In the genomic region with DNA sequence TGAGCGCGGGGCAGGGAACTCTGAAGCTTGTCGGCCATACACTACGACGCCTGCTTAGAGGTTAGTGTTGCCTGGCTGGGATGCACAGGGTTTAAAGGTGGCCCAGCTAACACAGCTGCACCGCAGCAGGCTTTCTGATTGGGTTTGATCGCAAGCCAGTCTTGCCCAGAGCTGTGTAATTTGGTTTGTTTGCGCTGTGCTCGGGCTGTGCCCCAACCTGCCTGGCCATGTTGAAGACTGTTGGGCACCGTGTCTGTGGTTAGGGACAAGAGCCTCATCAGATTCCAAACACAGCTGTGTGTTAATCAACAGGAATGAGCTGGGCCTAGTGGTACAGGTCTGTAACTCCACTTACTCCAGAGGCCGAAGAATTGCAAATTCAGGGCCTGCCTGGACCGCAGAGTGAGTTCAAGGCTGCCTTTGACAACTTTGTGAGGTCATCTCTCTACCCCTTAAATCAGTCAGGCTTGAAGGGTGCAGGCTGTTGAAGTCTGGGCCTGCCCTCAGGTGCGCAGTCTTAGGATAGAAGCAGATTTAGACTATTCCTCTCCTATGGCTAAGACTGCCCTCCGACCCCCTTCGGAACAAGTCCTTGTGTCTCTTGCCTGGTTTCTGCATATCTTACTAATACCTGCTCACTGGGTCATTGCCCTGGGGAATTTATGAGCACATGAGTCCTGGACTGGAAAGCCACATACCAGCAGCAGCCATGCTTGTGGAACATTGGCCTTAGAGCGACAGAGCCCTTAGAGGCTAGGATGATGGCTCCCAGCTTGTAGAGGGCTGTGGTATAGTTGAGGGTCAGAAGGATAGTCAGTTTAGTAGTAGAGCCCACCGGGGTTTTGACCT, we compare ENCODE assay signal across 10 mouse cellular contexts. TPM values are rescaled to one million over a fixed set of nuclear protein-coding genes. Genes with fewer than 3 reads are reported as not detected.
DNase-seq lines count a peak whose midpoint lies in the region; ATAC-seq and TF ChIP-seq lines count a peak whose summit lies in the region.
"Had no signal": no experiment of that assay in that cellular context is flagged by ENCODE, and none has a peak within 500 bp of the region (broad histone marks: within the 10 kb centered on the region; RNA-seq: fewer than 3 reads in every experiment).

No protein-coding gene starts in this region.

- H3K4me2 ChIP-seq in heart, embryonic 11.5 days: no peak overlapping the region
- H3K4me2 ChIP-seq in liver, embryonic 14.5 days (ENCODE audit: low read depth): no peak overlapping the region

- DNase-seq in heart, postnatal 14 days: no peak
- DNase-seq in gonadal fat pad, adult 2 months (ENCODE audit: low read depth): peak; percentile 80
- DNase-seq in liver, embryonic 14.5 days (ENCODE audit: low read depth in 3 of 3, low spot score in 3 of 3): no peak
- DNase-seq in testis, postnatal 14 days (ENCODE audit: low spot score): no peak
- DNase-seq in thymus, postnatal 36 days: no peak
- DNase-seq in left cerebral cortex, postnatal 4 days: no peak
- DNase-seq: forebrain, postnatal 0 days had no signal

- WGBS in heart, embryonic 11.5 days (ENCODE audit: insufficient replicate concordance): 85% methylated on average over 17 of the region's 17 CpGs
- WGBS in liver, embryonic 14.5 days (ENCODE audit: insufficient replicate concordance): 86% methylated on average over 17 of the region's 17 CpGs

- no peak for ATAC-seq in heart, embryonic 11.5 days (replicated peaks; ENCODE audit: insufficient number of reproducible peaks, low FRiP score, low TSS enrichment)
- ATAC-seq in liver, embryonic 14.5 days (ENCODE audit: insufficient read depth): no peak
- ATAC-seq: forebrain, postnatal 0 days had no signal

- TF ChIP-seq EP300 in ES-Bruce4 (IDR thresholded peaks at IDR 0.05; ENCODE audit: insufficient read depth, low read depth, low read length): no peak
- TF ChIP-seq EP300 in liver, embryonic 14.5 days (IDR thresholded peaks at IDR 0.05; ENCODE audit: low read depth): no peak

- intact Hi-C loops in heart, postnatal 14 days (cut with DNase I): loop anchor here (2.0 to 5.0 kb wide), 2 partner anchors 35 to 55 kb away; a partner anchor contains a TSS
- intact Hi-C loops in left cerebral cortex, postnatal 4 days (cut with DNase I): no loop called here

- no peaks in the 10 kb centered on the region for H3K36me3 ChIP-seq in heart, embryonic 11.5 days (ENCODE audit: control insufficient read depth, insufficient read depth, low read length)
- H3K36me3 ChIP-seq in ES-Bruce4 (ENCODE audit: control insufficient read depth, insufficient read depth, low read length, poor library complexity, severe bottlenecking): no peaks in the 10 kb centered on the region
- H3K36me3 ChIP-seq in liver, embryonic 14.5 days (replicated peaks; ENCODE audit: control insufficient read depth, insufficient read depth, low read depth): no peaks in the 10 kb centered on the region

- H3K4me3 ChIP-seq in heart, embryonic 11.5 days (ENCODE audit: low read depth, low read length): no peak overlapping the region
- H3K4me3 ChIP-seq in ES-Bruce4 (ENCODE audit: low read depth, low read length): no peak overlapping the region
- H3K4me3 ChIP-seq in liver, embryonic 14.5 days (ENCODE audit: insufficient read depth in 1 of 2, low read depth in 2 of 2, low read length in 2 of 2): no peak overlapping the region

- TF ChIP-seq POLR2A in ES-Bruce4 (IDR thresholded peaks at IDR 0.05; ENCODE audit: insufficient read depth, low read length): no peak

- H3K27me3 ChIP-seq in heart, embryonic 11.5 days (ENCODE audit: control insufficient read depth, insufficient read depth, low read length): no peaks in the 10 kb centered on the region
- H3K27me3 ChIP-seq in ES-Bruce4 (ENCODE audit: control insufficient read depth, insufficient read depth, low read length, poor library complexity, severe bottlenecking): no peaks in the 10 kb centered on the region
- no peaks in the 10 kb centered on the region for H3K27me3 ChIP-seq in liver, embryonic 14.5 days (ENCODE audit: control insufficient read depth, insufficient read depth, low read length)

- no peaks in the 10 kb centered on the region for H3K9me3 ChIP-seq in heart, embryonic 11.5 days (replicated peaks; ENCODE audit: control insufficient read depth, low read length)
- H3K9me3 ChIP-seq in ES-Bruce4 (replicated peaks; ENCODE audit: control insufficient read depth, insufficient read depth, low read length, poor library complexity, severe bottlenecking): no peaks in the 10 kb centered on the region
- H3K9me3 ChIP-seq in liver, embryonic 14.5 days (ENCODE audit: control insufficient read depth, low read length): no peaks in the 10 kb centered on the region
- H3K9me3 ChIP-seq: G1E had no signal

- TF ChIP-seq CTCF in ES-Bruce4 (IDR thresholded peaks at IDR 0.05; ENCODE audit: low read depth, low read length): no peak
- no peak for TF ChIP-seq CTCF in liver, embryonic 14.5 days (IDR thresholded peaks at IDR 0.05; ENCODE audit: low read depth)

- no peak overlapping the region for H3K9ac ChIP-seq in heart, embryonic 11.5 days (ENCODE audit: low read depth, low read length)
- peak overlapping the region; percentile 52 for H3K9ac ChIP-seq in ES-Bruce4 (ENCODE audit: low read depth, poor library complexity, severe bottlenecking)
- H3K9ac ChIP-seq in liver, embryonic 14.5 days (replicated peaks): no peak overlapping the region; the same call in 1 of the 2 replicates
- H3K9ac ChIP-seq: forebrain, postnatal 0 days had no signal

- peaks cover 59% of the 10 kb centered on the region for H3K4me1 ChIP-seq in heart, embryonic 11.5 days (ENCODE audit: control insufficient read depth, insufficient read depth, low read length)
- peaks cover 20% of the 10 kb centered on the region for H3K4me1 ChIP-seq in ES-Bruce4 (ENCODE audit: control insufficient read depth, insufficient read depth, low read length)
- peaks cover 29 to 35% of the 10 kb centered on the region in 2 experiments for H3K4me1 ChIP-seq in liver, embryonic 14.5 days (replicated peaks; ENCODE audit: control insufficient read depth in 2 of 2, insufficient read depth in 2 of 2, low read length in 1 of 2)

- H3K27ac ChIP-seq in heart, embryonic 11.5 days (ENCODE audit: low read depth, low read length): 0 out of 2 replicates have a peak overlapping the region, but pooled peaks have one; percentile 29
- H3K27ac ChIP-seq in ES-Bruce4 (ENCODE audit: insufficient read depth, low read length): 0 out of 2 replicates have a peak overlapping the region, but pooled peaks have one; percentile 26
- peak overlapping the region; percentile 91 for H3K27ac ChIP-seq in liver, embryonic 14.5 days

RNA-seq across cellular contexts. Expression of a gene that starts 12.5 kb away (rescaled TPM):
- polyA plus RNA-seq in heart, embryonic 11.5 days (2014; fragmentation: Nextera tagmentation; extraction: Ambion mirVana): 22.9 and 25.1 TPM in 2 replicates
- 100 to 1,000 TPM; 103 to 111 TPM for total RNA-seq in heart, postnatal 14 days (2021)
- polyA plus RNA-seq in ES-Bruce4 (2011; ENCODE audit: insufficient read depth, insufficient read length, low read depth, missing spikeins): 29.2 and 32.6 TPM in 2 replicates
- 63.0 and 103 TPM in 2 replicates for polyA plus RNA-seq in gonadal fat pad, adult 2 months (2012; rRNA removed)
- 11.0 and 13.8 TPM in 2 replicates for polyA plus RNA-seq in liver, embryonic 14.5 days (2012; rRNA removed)
- 3.7 and 6.1 TPM in 2 replicates for polyA plus RNA-seq in liver, embryonic 14.5 days (2014; fragmentation: Nextera tagmentation; extraction: Ambion mirVana)
- total RNA-seq in left cerebral cortex, postnatal 4 days (2021): 10 to 100 TPM; 37.3 to 44.1 TPM

RNA-seq across cellular contexts. Expression of a gene that starts 35.7 kb away (rescaled TPM):
- 17.4 and 18.1 TPM in 2 replicates for polyA plus RNA-seq in heart, embryonic 11.5 days (2014; fragmentation: Nextera tagmentation; extraction: Ambion mirVana)
- 10 to 100 TPM; 54.0 to 54.9 TPM for total RNA-seq in heart, postnatal 14 days (2021)
- 10.5 and 12.1 TPM in 2 replicates for polyA plus RNA-seq in ES-Bruce4 (2011; ENCODE audit: insufficient read depth, insufficient read length, low read depth, missing spikeins)
- 46.6 and 59.6 TPM in 2 replicates for polyA plus RNA-seq in gonadal fat pad, adult 2 months (2012; rRNA removed)
- 7.1 and 7.8 TPM in 2 replicates for polyA plus RNA-seq in liver, embryonic 14.5 days (2012; rRNA removed)
- 4.9 and 6.1 TPM in 2 replicates for polyA plus RNA-seq in liver, embryonic 14.5 days (2014; fragmentation: Nextera tagmentation; extraction: Ambion mirVana)
- 10 to 100 TPM; 13.4 to 14.5 TPM for total RNA-seq in left cerebral cortex, postnatal 4 days (2021)

RNA-seq across cellular contexts. Expression of a gene that starts 36.8 kb away (rescaled TPM):
- 20.8 TPM in 2 replicates for polyA plus RNA-seq in heart, embryonic 11.5 days (2014; fragmentation: Nextera tagmentation; extraction: Ambion mirVana)
- 10 to 100 TPM in 1 of 2 experiments, 1 to 10 TPM in 1; 8.7 to 12.1 TPM for total RNA-seq in heart, postnatal 14 days (2021)
- polyA plus RNA-seq in ES-Bruce4 (2011; ENCODE audit: insufficient read depth, insufficient read length, low read depth, missing spikeins): 26.9 and 30.2 TPM in 2 replicates
- 22.6 and 24.1 TPM in 2 replicates for polyA plus RNA-seq in gonadal fat pad, adult 2 months (2012; rRNA removed)
- polyA plus RNA-seq in liver, embryonic 14.5 days (2012; rRNA removed): 12.4 and 12.9 TPM in 2 replicates
- 9.7 and 12.4 TPM in 2 replicates for polyA plus RNA-seq in liver, embryonic 14.5 days (2014; fragmentation: Nextera tagmentation; extraction: Ambion mirVana)
- 10 to 100 TPM; 15.1 to 19.1 TPM for total RNA-seq in left cerebral cortex, postnatal 4 days (2021)

RNA-seq across cellular contexts. Expression of a gene that starts 46.1 kb away (rescaled TPM):
- 21.5 and 22.4 TPM in 2 replicates for polyA plus RNA-seq in heart, embryonic 11.5 days (2014; fragmentation: Nextera tagmentation; extraction: Ambion mirVana)
- 10 to 100 TPM; 15.0 to 18.2 TPM for total RNA-seq in heart, postnatal 14 days (2021)
- polyA plus RNA-seq in ES-Bruce4 (2011; ENCODE audit: insufficient read depth, insufficient read length, low read depth, missing spikeins): 92.1 and 99.1 TPM in 2 replicates
- 106 and 107 TPM in 2 replicates for polyA plus RNA-seq in gonadal fat pad, adult 2 months (2012; rRNA removed)
- 9.4 and 10.5 TPM in 2 replicates for polyA plus RNA-seq in liver, embryonic 14.5 days (2012; rRNA removed)
- 7.5 and 9.3 TPM in 2 replicates for polyA plus RNA-seq in liver, embryonic 14.5 days (2014; fragmentation: Nextera tagmentation; extraction: Ambion mirVana)
- total RNA-seq in left cerebral cortex, postnatal 4 days (2021): 1 to 10 TPM; 1.1 to 2.4 TPM

Comparison
In these comparisons a context has a peak if more than half of its experiments do, and no peak if none do; other contexts are left out.
1. H3K27ac ChIP-seq: peak in every context shown above with its lines; median percentile 91 in liver, embryonic 14.5 days; 29 in heart, embryonic 11.5 days; 26 in ES-Bruce4.